Mouse (Mus musculus) ES-Bruce4 (cell line): ENCODE data around the gene Hpd. TPM values are rescaled to one million over a fixed set of nuclear protein-coding genes. Genes with fewer than 3 reads are reported as not detected.

Experiments
- H3K27ac ChIP-seq: 2 replicates; pipeline ENCODE4 v1.5.1; 2012; ENCODE audit warnings: low read length, inconsistent platforms; ENCODE audit not compliant: insufficient read depth
- H3K27me3 ChIP-seq: 2 replicates; pipeline ENCODE4 v1.6.1; 2012; ENCODE audit warnings: mild to moderate bottlenecking, low read length, inconsistent platforms; ENCODE audit not compliant: control insufficient read depth, poor library complexity, insufficient read depth, severe bottlenecking
- H3K36me3 ChIP-seq: 2 replicates; pipeline ENCODE4 v1.6.1; 2012; ENCODE audit warnings: inconsistent platforms, mild to moderate bottlenecking, low read length, moderate library complexity; ENCODE audit not compliant: control insufficient read depth, poor library complexity, insufficient read depth, severe bottlenecking
- H3K4me1 ChIP-seq: one replicate; pipeline ENCODE4 v1.8.1; 2011; ENCODE audit warnings: low read length; ENCODE audit not compliant: control insufficient read depth, insufficient read depth
- H3K4me3 ChIP-seq: 2 replicates; pipeline ENCODE4 v1.5.1; 2011; ENCODE audit warnings: low read depth, mild to moderate bottlenecking, low read length
- H3K9ac ChIP-seq: 2 replicates; pipeline ENCODE4 v1.6.1; 2012; ENCODE audit warnings: low read depth, mild to moderate bottlenecking, inconsistent platforms; ENCODE audit not compliant: poor library complexity, severe bottlenecking
- H3K9me3 ChIP-seq: replicated peaks from 2 replicates; pipeline ENCODE4 v1.6.1; 2012; ENCODE audit warnings: mild to moderate bottlenecking, low read length, inconsistent platforms; ENCODE audit not compliant: control insufficient read depth, poor library complexity, insufficient read depth, severe bottlenecking
- CTCF ChIP-seq: IDR thresholded peaks from one replicate; pipeline ENCODE4 v1.8.1; 2011; ENCODE audit warnings: low read depth, low read length
- EP300 ChIP-seq: IDR thresholded peaks from 2 replicates; pipeline ENCODE4 v1.6.1; 2011; ENCODE audit warnings: low read depth, low read length; ENCODE audit not compliant: insufficient read depth
- POLR2A ChIP-seq: IDR thresholded peaks from one replicate; pipeline ENCODE4 v1.8.1; 2011; ENCODE audit warnings: low read length; ENCODE audit not compliant: insufficient read depth
- polyA plus RNA-seq: library from polyadenylated mRNA; stranded (reverse); fragments of >200 nt; gene quantifications from 2 replicates; pipeline ENCODE4 v1.2.4, GENCODE M21; 2011; ENCODE audit warnings: low read depth; ENCODE audit not compliant: missing spikeins, insufficient read depth, insufficient read length

Gene Hpd
- polyA plus RNA-seq, 1 experiment: not detected

DNA sequence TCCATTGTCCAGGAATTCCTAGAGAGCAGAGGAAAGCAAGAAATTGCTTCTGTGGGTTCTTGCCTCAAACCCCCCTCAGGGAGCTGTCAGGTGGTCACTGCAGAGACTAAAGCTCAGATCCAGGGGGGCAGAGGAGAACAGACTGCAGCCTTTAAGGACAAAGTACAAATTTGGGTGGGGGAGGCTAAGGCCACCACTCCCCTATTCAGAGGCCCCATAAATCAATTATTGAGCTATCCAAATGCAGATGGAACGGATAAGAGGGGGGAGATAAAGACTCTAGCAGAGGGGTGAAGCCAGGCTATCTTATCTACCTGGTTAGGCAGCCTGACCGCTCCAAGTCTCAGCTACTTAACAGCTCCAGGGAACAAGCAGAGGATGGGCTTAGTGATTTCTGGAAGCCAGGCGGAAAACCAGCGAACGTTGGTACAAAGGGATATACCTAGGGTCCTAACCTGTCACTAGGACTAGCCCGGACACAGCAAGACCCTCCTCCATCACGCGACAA is 47.6 kb downstream of the Hpd start:
- peak overlapping the region; percentile 99 for H3K27ac ChIP-seq
- peak overlapping the region; percentile 63 for H3K4me3 ChIP-seq
- no peaks in the 10 kb centered on the region for H3K36me3 ChIP-seq
- peaks cover 1% of the 10 kb centered on the region for H3K4me1 ChIP-seq
- H3K9me3 ChIP-seq: no peaks in the 10 kb centered on the region
- H3K27me3 ChIP-seq: no peaks in the 10 kb centered on the region
- TF ChIP-seq EP300: peak; percentile 53; the same call in 1 of the 2 replicates
- TF ChIP-seq POLR2A: no peak
- TF ChIP-seq CTCF: no peak
- peak overlapping the region; percentile 82 for H3K9ac ChIP-seq

GRCm38 (mm10) chr5:123134186-123134874 is 48.2 kb downstream of the Hpd start:
- Histone ChIP-seq H3K36me3 (no peaks in the 10 kb centered on the region), H3K27ac (peak overlapping the region; percentile 99), H3K9ac (peak overlapping the region; percentile 15; the same call in 1 of the 2 replicates), H3K4me3 (peak overlapping the region; percentile 5; the same call in 1 of the 2 replicates), H3K9me3 (no peaks in the 10 kb centered on the region), H3K4me1 (peaks cover 1% of the 10 kb centered on the region), H3K27me3 (no peaks in the 10 kb centered on the region)
- TF ChIP-seq EP300: no peak
- no peak for TF ChIP-seq CTCF
- TF ChIP-seq POLR2A: no peak

GRCm38 (mm10) chr5:123133784-123134143 is 48.8 kb downstream of the Hpd start:
- H3K36me3 ChIP-seq: no peaks in the 10 kb centered on the region
- no peaks in the 10 kb centered on the region for H3K9me3 ChIP-seq
- TF ChIP-seq POLR2A (no peak), CTCF (no peak), EP300 (no peak)
- no peak overlapping the region for H3K4me3 ChIP-seq
- peaks cover 1% of the 10 kb centered on the region for H3K4me1 ChIP-seq
- H3K27me3 ChIP-seq: no peaks in the 10 kb centered on the region
- H3K9ac ChIP-seq: no peak overlapping the region
- H3K27ac ChIP-seq: no peak overlapping the region

DNA sequence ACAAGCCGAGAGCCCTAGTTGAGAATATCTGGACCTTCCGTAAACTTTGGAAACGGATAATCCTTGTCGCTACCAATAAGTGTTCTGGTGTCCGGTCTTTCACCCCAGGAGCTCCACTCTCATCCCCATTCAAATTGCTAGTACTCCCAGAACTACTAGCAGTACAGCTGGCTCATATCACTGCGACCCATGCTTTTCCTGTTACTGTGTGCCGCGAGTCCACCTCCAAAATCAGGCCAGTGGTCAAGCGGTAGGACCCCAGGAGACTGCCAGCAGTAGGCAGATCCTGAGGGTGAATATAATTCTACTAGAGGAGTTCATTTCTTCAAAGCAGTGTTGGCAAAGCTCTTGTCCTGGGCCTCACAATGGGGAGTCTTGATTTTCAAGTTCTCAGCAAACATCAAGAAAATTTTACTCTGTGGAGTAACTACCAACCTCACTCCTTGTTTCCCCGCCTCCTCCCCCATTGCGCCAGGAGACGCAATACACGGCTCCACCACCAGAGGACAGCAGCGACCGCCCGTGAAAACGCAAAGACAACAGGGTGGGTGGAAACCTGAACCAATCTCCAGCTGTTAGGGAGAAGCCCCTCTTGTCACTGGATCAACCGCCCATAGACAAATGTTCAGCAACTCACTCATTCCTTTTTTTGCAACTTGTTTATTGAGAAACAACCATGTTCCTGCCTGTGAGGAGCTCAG is 49.3 kb downstream of the Hpd start:
- Histone ChIP-seq H3K4me1 (peaks cover 1% of the 10 kb centered on the region), H3K9ac (no peak overlapping the region), H3K36me3 (no peaks in the 10 kb centered on the region), H3K27ac (no peak overlapping the region), H3K27me3 (no peaks in the 10 kb centered on the region), H3K9me3 (no peaks in the 10 kb centered on the region), H3K4me3 (no peak overlapping the region)
- no peak for TF ChIP-seq POLR2A
- peak; percentile 68; the same call in 1 of the 2 replicates for TF ChIP-seq EP300
- peak; percentile 98 for TF ChIP-seq CTCF

- Histone ChIP-seq H3K9me3 (no peaks in the 10 kb centered on the region), H3K9ac (peak within 1 kb of the TSS; percentile 32), H3K4me3 (peak within 1 kb of the TSS; percentile 86), H3K27me3 (no peaks in the 10 kb centered on the region), H3K36me3 (no peaks in the 10 kb centered on the region), H3K4me1 (peaks cover 1% of the 10 kb centered on the region), H3K27ac (no peak within 1 kb of the TSS)
- TF ChIP-seq CTCF (peak; percentile 98), EP300 (no peak)
Measured at GRCm38 (mm10) chr5:123132308-123133071, 50.0 kb downstream of the Hpd start, which contains the start of gene Rhof. Rhof (minus strand) TSS chr5:123132692.
